Mouse (Mus musculus) hindbrain, embryonic 10.5 days (tissue): ENCODE measurements around the gene Aldoc. TPM values are rescaled to one million over a fixed set of nuclear protein-coding genes. Genes with fewer than 3 reads are reported as not detected.
"Not testable (repeated sequence)": the region's sequence is repeated elsewhere in the genome, so short reads cannot be mapped to it uniquely, and the experiment has no call there.

Source experiments
- DNase-seq: peaks from one replicate; pipeline ENCODE4 v3.0.0-alpha.2; 2017; ENCODE audit warnings: low spot score
- H3K27ac ChIP-seq: fragments of 300-500 bp; sonication (generic); 2 replicates; pipeline ENCODE4 v1.5.1; 2016; ENCODE audit warnings: mild to moderate bottlenecking, moderate library complexity
- H3K27me3 ChIP-seq: fragments of 300-500 bp; sonication (generic); 2 replicates; pipeline ENCODE4 v1.6.1; 2016; ENCODE audit warnings: mild to moderate bottlenecking; ENCODE audit not compliant: poor library complexity, insufficient read depth, severe bottlenecking
- H3K36me3 ChIP-seq: fragments of 300-500 bp; sonication (generic); 2 replicates; pipeline ENCODE4 v1.6.1; 2016; ENCODE audit warnings: mild to moderate bottlenecking, moderate library complexity
- H3K4me1 ChIP-seq: fragments of 300-500 bp; sonication (generic); replicated peaks from 2 replicates; pipeline ENCODE4 v1.6.1; 2016; ENCODE audit warnings: mild to moderate bottlenecking
- H3K4me3 ChIP-seq: fragments of 300-500 bp; sonication (generic); 2 replicates; pipeline ENCODE4 v1.5.1; 2016; ENCODE audit warnings: mild to moderate bottlenecking, moderate library complexity
- H3K9me3 ChIP-seq: fragments of 300-500 bp; sonication (generic); 2 replicates; pipeline ENCODE4 v1.6.1; 2016; ENCODE audit warnings: mild to moderate bottlenecking, moderate library complexity
- WGBS: fragments of 180-500 bp; shearing (Covaris S2); methylation state at CpG from one replicate; pipeline ENCODE4 v1.1.7; 2016; 5-methylcytosine and 5-hydroxymethylcytosine counted together
- polyA plus RNA-seq: library from polyadenylated mRNA; unstranded; fragments of >200 nt; fragmentation: Nextera tagmentation; extraction: Ambion mirVana; gene quantifications from 2 replicates; pipeline ENCODE4 v1.2.1, GENCODE M21; 2016

Gene Aldoc
- 2.5 and 3.1 TPM in 2 replicates for polyA plus RNA-seq

- DNase-seq: peak; percentile 35
- Histone ChIP-seq H3K4me1 (peaks cover 20% of the 10 kb centered on the region), H3K27ac (no peak within 1 kb of the TSS; the same call in 1 of the 2 replicates), H3K27me3 (no peaks in the 10 kb centered on the region), H3K4me3 (0 out of 2 replicates have a peak within 1 kb of the TSS, but pooled peaks have one; percentile 24), H3K36me3 (peaks cover 79% of the 10 kb centered on the region), H3K9me3 (no peaks in the 10 kb centered on the region)
- WGBS: 7% methylated on average over 15 of the region's 15 CpGs
Measured at GRCm38 (mm10) chr11:78322860-78323259, at the start of gene Aldoc. Gene Aldoc, plus strand, starts transcription at chr11:78322968.

- H3K36me3 ChIP-seq: peaks cover 100% of the 10 kb centered on the region
- H3K4me1 ChIP-seq: no peaks in the 10 kb centered on the region
- 94% methylated on average over 1 of the region's 1 CpGs for WGBS
- no peaks in the 10 kb centered on the region for H3K27me3 ChIP-seq
- H3K9me3 ChIP-seq: no peaks in the 10 kb centered on the region
- no peak overlapping the region for H3K4me3 ChIP-seq
- H3K27ac ChIP-seq: no peak overlapping the region
- DNase-seq: no peak
Measured at GRCm38 (mm10) chr11:78275596-78275995, 47.2 kb upstream of the Aldoc start.

GRCm38 (mm10) chr11:78276169-78276568, 46.6 kb upstream of the Aldoc start:
- not testable (repeated sequence) for H3K27ac ChIP-seq, H3K27me3 ChIP-seq, H3K4me1 ChIP-seq, H3K4me3 ChIP-seq, H3K9me3 ChIP-seq, DNase-seq
- 93% methylated on average over 4 of the region's 4 CpGs for WGBS
- peaks cover 100% of the 10 kb centered on the region for H3K36me3 ChIP-seq

GRCm38 (mm10) chr11:78278853-78279252, 43.9 kb upstream of the Aldoc start:
- DNase-seq: no peak
- Histone ChIP-seq H3K4me1 (no peaks in the 10 kb centered on the region), H3K9me3 (no peaks in the 10 kb centered on the region), H3K36me3 (peaks cover 100% of the 10 kb centered on the region), H3K4me3 (no peak overlapping the region), H3K27me3 (no peaks in the 10 kb centered on the region), H3K27ac (no peak overlapping the region)
- 92% methylated on average over 7 of the region's 7 CpGs for WGBS

- no peaks in the 10 kb centered on the region for H3K4me1 ChIP-seq
- no peaks in the 10 kb centered on the region for H3K9me3 ChIP-seq
- no peak for DNase-seq
- no peaks in the 10 kb centered on the region for H3K27me3 ChIP-seq
- 91% methylated on average over 4 of the region's 4 CpGs for WGBS
- H3K27ac ChIP-seq: no peak overlapping the region
- peaks cover 100% of the 10 kb centered on the region for H3K36me3 ChIP-seq
- no peak overlapping the region for H3K4me3 ChIP-seq
Measured at GRCm38 (mm10) chr11:78279586-78279985, 43.2 kb upstream of the Aldoc start.

GRCm38 (mm10) chr11:78289146-78289763, 33.5 kb upstream of the Aldoc start:
- Histone ChIP-seq H3K36me3 (peaks cover 96% of the 10 kb centered on the region), H3K4me3 (no peak overlapping the region), H3K9me3 (no peaks in the 10 kb centered on the region), H3K27ac (no peak overlapping the region), H3K4me1 (no peaks in the 10 kb centered on the region), H3K27me3 (no peaks in the 10 kb centered on the region)
- no peak for DNase-seq
- WGBS: 94% methylated on average over 7 of the region's 7 CpGs

- no peak within 1 kb of the TSS for H3K27ac ChIP-seq
- 89% methylated on average over 4 of the region's 4 CpGs for WGBS
- no peak within 1 kb of the TSS for H3K4me3 ChIP-seq
- H3K4me1 ChIP-seq: no peaks in the 10 kb centered on the region
- no peak for DNase-seq
- H3K36me3 ChIP-seq: peaks cover 86% of the 10 kb centered on the region
- no peaks in the 10 kb centered on the region for H3K27me3 ChIP-seq
- no peaks in the 10 kb centered on the region for H3K9me3 ChIP-seq
Measured at GRCm38 (mm10) chr11:78290654-78291053, 32.1 kb upstream of the Aldoc start, which contains the start of gene BC030499. Gene BC030499, plus strand, starts transcription at chr11:78290841.

- peaks cover 47% of the 10 kb centered on the region for H3K36me3 ChIP-seq
Measured at GRCm38 (mm10) chr11:78294585-78294984, 28.2 kb upstream of the Aldoc start.

GRCm38 (mm10) chr11:78300917-78301316, 21.9 kb upstream of the Aldoc start:
- Histone ChIP-seq H3K4me3 (peak overlapping the region; percentile 77), H3K9me3 (no peaks in the 10 kb centered on the region), H3K27ac (peak overlapping the region; percentile 93), H3K36me3 (peaks cover 29% of the 10 kb centered on the region), H3K4me1 (peaks cover 28% of the 10 kb centered on the region), H3K27me3 (no peaks in the 10 kb centered on the region)
- DNase-seq: no peak
- 67% methylated on average over 7 of the region's 7 CpGs for WGBS

More at GRCm38 (mm10) chr11:78294585-78294984, 28.2 kb upstream of the Aldoc start:
- H3K27ac ChIP-seq: no peak overlapping the region
- H3K9me3 ChIP-seq: no peaks in the 10 kb centered on the region
- no peaks in the 10 kb centered on the region for H3K4me1 ChIP-seq
- H3K4me3 ChIP-seq: no peak overlapping the region
- H3K27me3 ChIP-seq: no peaks in the 10 kb centered on the region
- 92% methylated on average over 6 of the region's 6 CpGs for WGBS
- DNase-seq: no peak

GRCm38 (mm10) chr11:78301357-78302084, 21.2 kb upstream of the Aldoc start, which contains the start of gene Spag5:
Gene Spag5, plus strand, starts transcription at chr11:78301529.
- Histone ChIP-seq H3K27me3 (no peaks in the 10 kb centered on the region), H3K9me3 (no peaks in the 10 kb centered on the region), H3K4me1 (peaks cover 32% of the 10 kb centered on the region), H3K27ac (peak within 1 kb of the TSS; percentile 93), H3K36me3 (peaks cover 35% of the 10 kb centered on the region), H3K4me3 (peak within 1 kb of the TSS; percentile 77)
- peak; percentile 92 for DNase-seq
- under 1% methylated on average over 49 of the region's 49 CpGs for WGBS

- H3K4me3 ChIP-seq: no peak overlapping the region
Measured at GRCm38 (mm10) chr11:78305272-78305671, 17.5 kb upstream of the Aldoc start.

GRCm38 (mm10) chr11:78310861-78311511, 11.8 kb upstream of the Aldoc start:
- Histone ChIP-seq H3K4me1 (peaks cover 13% of the 10 kb centered on the region), H3K27me3 (no peaks in the 10 kb centered on the region), H3K27ac (no peak overlapping the region), H3K36me3 (peaks cover 98% of the 10 kb centered on the region), H3K9me3 (no peaks in the 10 kb centered on the region), H3K4me3 (no peak overlapping the region)
- 83% methylated on average over 8 of the region's 8 CpGs for WGBS
- DNase-seq: no peak

More at GRCm38 (mm10) chr11:78305272-78305671, 17.5 kb upstream of the Aldoc start:
- Histone ChIP-seq H3K27ac (no peak overlapping the region), H3K27me3 (no peaks in the 10 kb centered on the region), H3K9me3 (no peaks in the 10 kb centered on the region), H3K4me1 (peaks cover 36% of the 10 kb centered on the region), H3K36me3 (peaks cover 72% of the 10 kb centered on the region)
- no peak for DNase-seq
- WGBS: 93% methylated on average over 4 of the region's 4 CpGs

- Histone ChIP-seq H3K9me3 (no peaks in the 10 kb centered on the region), H3K36me3 (peaks cover 98% of the 10 kb centered on the region), H3K27me3 (no peaks in the 10 kb centered on the region), H3K4me3 (no peak overlapping the region), H3K4me1 (peaks cover 5% of the 10 kb centered on the region; the same call in 1 of the 2 replicates), H3K27ac (no peak overlapping the region)
- WGBS: 97% methylated on average over 2 of the region's 2 CpGs
- DNase-seq: no peak
Measured at GRCm38 (mm10) chr11:78313662-78314061, 9.1 kb upstream of the Aldoc start.
